Mouse (Mus musculus) intestine, embryonic 14.5 days (tissue): Measurements from ENCODE around the gene Gpr25. TPM values are rescaled to one million over a fixed set of nuclear protein-coding genes. Genes with fewer than 3 reads are reported as not detected.

ENCODE experiments used
- ATAC-seq: fragments of 200-750 bp; cut with Nextera tagmentation; replicated peaks from 2 replicates; pipeline ENCODE4 v1.8.0; 2017; ENCODE audit warnings: low read depth, moderate number of reproducible peaks, moderate TSS enrichment, moderate library complexity; ENCODE audit not compliant: low FRiP score, low TSS enrichment
- DNase-seq: peaks from one replicate; pipeline ENCODE4 v3.0.0-alpha.2; 2018; ENCODE audit warnings: low spot score
- H3K27ac ChIP-seq: fragments of 300-500 bp; sonication (generic); 2 replicates; pipeline ENCODE4 v1.5.1; 2014; ENCODE audit warnings: low read depth, mild to moderate bottlenecking, control low read depth
- H3K27me3 ChIP-seq: fragments of 300-500 bp; sonication (generic); replicated peaks from 2 replicates; pipeline ENCODE4 v1.6.1; 2014; ENCODE audit warnings: low read length, control low read depth; ENCODE audit not compliant: control insufficient read depth, insufficient read depth
- H3K36me3 ChIP-seq: fragments of 300-500 bp; sonication (generic); 2 replicates; pipeline ENCODE4 v1.6.1; 2014; ENCODE audit warnings: low read length, control low read depth; ENCODE audit not compliant: control insufficient read depth, insufficient read depth
- H3K4me1 ChIP-seq: fragments of 300-500 bp; sonication (generic); replicated peaks from 2 replicates; pipeline ENCODE4 v1.6.1; 2014; ENCODE audit warnings: low read length, control low read depth, mixed read lengths; ENCODE audit not compliant: control insufficient read depth, insufficient read depth
- H3K4me2 ChIP-seq: fragments of 300-500 bp; sonication (generic); 2 replicates; pipeline ENCODE4 v1.6.1; 2014; ENCODE audit warnings: low read length
- H3K4me3 ChIP-seq: fragments of 300-500 bp; sonication (generic); 2 replicates; pipeline ENCODE4 v1.5.1; 2014; ENCODE audit warnings: low read depth, low read length, control low read depth, mixed read lengths
- H3K9ac ChIP-seq: fragments of 300-500 bp; sonication (generic); 2 replicates; pipeline ENCODE4 v1.6.1; 2014; ENCODE audit warnings: mild to moderate bottlenecking, low read length
- H3K9me3 ChIP-seq: fragments of 300-500 bp; sonication (generic); 2 replicates; pipeline ENCODE4 v1.6.1; 2016; ENCODE audit warnings: low read length, control low read depth; ENCODE audit not compliant: control insufficient read depth
- WGBS: fragments of 180-500 bp; shearing (Covaris S2); extraction: QIAGEN DNeasy Blood & Tissue Kit; methylation state at CpG from one replicate; pipeline ENCODE4 v1.1.7; 2014; 5-methylcytosine and 5-hydroxymethylcytosine counted together
- polyA plus RNA-seq: library from polyadenylated mRNA; unstranded; fragments of >200 nt; fragmentation: Nextera tagmentation; extraction: Ambion mirVana; gene quantifications from 2 replicates; pipeline ENCODE4 v1.2.1, GENCODE M21; 2014

Gene Gpr25
- polyA plus RNA-seq, 1 experiment from 2014 or later = not detected

DNA sequence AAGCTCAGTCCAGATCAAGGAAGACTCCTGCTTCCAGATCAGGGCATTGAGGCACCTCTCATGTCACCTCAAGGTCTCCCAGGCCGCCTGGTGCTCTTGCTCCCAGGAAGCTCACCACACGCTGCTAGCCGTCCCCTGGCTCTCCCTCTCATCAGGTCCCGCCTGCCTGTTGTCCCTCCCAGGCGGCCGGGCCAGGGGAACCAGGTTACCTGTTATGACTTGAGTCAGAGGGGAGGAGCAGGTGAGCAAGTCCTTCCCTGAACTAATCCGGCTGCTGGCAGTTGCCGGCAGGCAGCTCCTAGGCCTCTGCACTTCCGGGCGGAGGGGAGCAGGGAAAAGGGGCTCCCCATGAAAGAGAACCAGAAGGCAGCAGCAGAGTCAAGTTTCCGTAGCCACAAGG lies 30.5 kb downstream of the Gpr25 start:
- WGBS = 29% methylated on average over 11 of the region's 11 CpGs
- H3K9me3 ChIP-seq = no peaks in the 10 kb centered on the region
- ATAC-seq = no peak
- H3K4me1 ChIP-seq = peaks cover 50% of the 10 kb centered on the region
- peak overlapping the region; percentile 89 for H3K27ac ChIP-seq
- H3K9ac ChIP-seq = peak overlapping the region; percentile 41
- peak overlapping the region; percentile 77 for H3K4me2 ChIP-seq
- no peaks in the 10 kb centered on the region for H3K27me3 ChIP-seq
- DNase-seq = peak; percentile 75
- H3K4me3 ChIP-seq = peak overlapping the region; percentile 62
- peaks cover 7% of the 10 kb centered on the region for H3K36me3 ChIP-seq

DNA sequence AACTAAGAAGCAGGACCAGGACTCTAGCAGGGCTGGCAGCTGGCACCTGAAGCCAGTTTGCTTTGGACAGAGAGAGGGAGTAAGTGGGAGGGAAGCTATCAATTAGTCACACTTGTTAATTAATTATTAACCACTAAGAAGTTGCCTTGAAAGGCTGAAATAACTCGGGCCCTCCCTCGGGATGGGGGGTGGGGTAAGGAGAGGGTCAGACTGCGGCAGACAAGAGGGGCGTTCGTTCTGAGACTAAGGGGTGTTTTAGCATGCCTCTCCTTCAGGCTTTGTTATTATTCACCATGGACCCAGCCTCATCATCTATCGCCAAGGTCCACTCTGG lies 31.7 kb downstream of the Gpr25 start:
- WGBS = 17% methylated on average over 6 of the region's 6 CpGs
- Histone ChIP-seq H3K4me3 (peak overlapping the region; percentile 62), H3K4me2 (peak overlapping the region; percentile 77), H3K27me3 (no peaks in the 10 kb centered on the region), H3K27ac (peak overlapping the region; percentile 89), H3K4me1 (peaks cover 50% of the 10 kb centered on the region), H3K36me3 (peaks cover 19% of the 10 kb centered on the region), H3K9ac (peak overlapping the region; percentile 41), H3K9me3 (no peaks in the 10 kb centered on the region)
- DNase-seq = peak; percentile 61
- ATAC-seq = no peak

DNA sequence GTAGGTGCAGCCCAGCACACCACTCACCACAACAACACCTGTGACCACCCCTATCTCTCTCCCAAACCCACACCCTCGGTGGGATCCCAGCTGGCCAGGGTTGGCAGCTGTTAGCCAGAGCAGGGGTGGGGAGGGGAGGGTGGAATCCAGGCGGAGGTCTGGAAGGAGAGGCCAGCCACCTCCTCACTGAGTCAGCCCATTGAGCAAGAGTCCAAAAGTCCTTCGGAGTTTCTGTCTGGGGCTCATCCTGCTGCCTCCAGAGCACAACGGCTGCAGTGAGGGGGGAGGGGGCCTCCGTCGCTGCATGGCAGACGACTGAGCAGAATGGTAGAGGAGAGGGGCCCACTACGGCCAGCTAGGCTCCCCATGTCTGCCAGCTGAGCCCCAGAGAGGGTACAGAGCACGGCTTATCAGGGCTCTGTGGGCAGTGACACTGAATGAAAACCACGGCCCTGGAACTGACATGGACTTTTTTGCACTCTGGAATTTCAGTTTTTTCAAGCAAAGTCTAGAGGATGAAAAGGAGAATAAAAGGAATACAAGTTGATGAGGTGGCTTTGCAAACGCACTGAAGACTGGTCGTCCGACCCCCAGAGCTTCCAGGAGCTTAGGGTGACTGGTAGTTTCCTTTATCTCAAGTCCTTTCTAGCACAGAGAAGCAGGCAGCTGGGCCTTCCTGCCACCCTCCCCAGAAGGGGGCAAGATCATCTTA lies 32.2 kb downstream of the Gpr25 start:
- no peaks in the 10 kb centered on the region for H3K9me3 ChIP-seq
- H3K4me3 ChIP-seq = peak overlapping the region; percentile 62; the same call in 1 of the 2 replicates
- peaks cover 24% of the 10 kb centered on the region for H3K36me3 ChIP-seq
- DNase-seq (peak; percentile 76), ATAC-seq (peak; percentile 66)
- no peaks in the 10 kb centered on the region for H3K27me3 ChIP-seq
- peak overlapping the region; percentile 89 for H3K27ac ChIP-seq
- H3K4me1 ChIP-seq = peaks cover 50% of the 10 kb centered on the region
- 16% methylated on average over 13 of the region's 13 CpGs for WGBS
- H3K9ac ChIP-seq = peak overlapping the region; percentile 31
- H3K4me2 ChIP-seq = peak overlapping the region; percentile 77

DNA sequence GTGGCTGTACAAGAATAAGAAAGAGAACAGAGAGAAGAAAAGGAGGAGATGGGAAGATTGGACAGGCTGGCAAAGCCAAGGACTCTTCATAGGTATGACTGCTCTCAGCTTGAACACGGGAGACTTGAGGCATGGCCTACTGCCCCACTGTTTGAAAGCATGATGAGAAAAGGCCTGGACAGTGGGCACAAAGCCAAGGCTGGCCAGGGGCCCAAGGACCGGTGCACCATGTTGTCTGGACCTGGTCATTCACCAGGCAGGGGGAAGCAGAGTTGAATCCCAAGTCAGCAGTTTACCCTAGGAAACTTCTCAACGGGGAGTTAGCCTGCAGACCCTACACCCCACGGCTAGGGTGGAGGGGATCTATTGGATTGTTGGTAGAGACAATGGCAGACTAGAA lies 32.8 kb downstream of the Gpr25 start:
- H3K4me1 ChIP-seq = peaks cover 50% of the 10 kb centered on the region
- no peaks in the 10 kb centered on the region for H3K27me3 ChIP-seq
- H3K9ac ChIP-seq = no peak overlapping the region
- peaks cover 29% of the 10 kb centered on the region for H3K36me3 ChIP-seq
- H3K4me3 ChIP-seq = no peak overlapping the region
- peak overlapping the region; percentile 77 for H3K4me2 ChIP-seq
- ATAC-seq = no peak
- peak overlapping the region; percentile 89 for H3K27ac ChIP-seq
- WGBS = 59% methylated on average over 4 of the region's 4 CpGs
- no peak for DNase-seq
- no peaks in the 10 kb centered on the region for H3K9me3 ChIP-seq

DNA sequence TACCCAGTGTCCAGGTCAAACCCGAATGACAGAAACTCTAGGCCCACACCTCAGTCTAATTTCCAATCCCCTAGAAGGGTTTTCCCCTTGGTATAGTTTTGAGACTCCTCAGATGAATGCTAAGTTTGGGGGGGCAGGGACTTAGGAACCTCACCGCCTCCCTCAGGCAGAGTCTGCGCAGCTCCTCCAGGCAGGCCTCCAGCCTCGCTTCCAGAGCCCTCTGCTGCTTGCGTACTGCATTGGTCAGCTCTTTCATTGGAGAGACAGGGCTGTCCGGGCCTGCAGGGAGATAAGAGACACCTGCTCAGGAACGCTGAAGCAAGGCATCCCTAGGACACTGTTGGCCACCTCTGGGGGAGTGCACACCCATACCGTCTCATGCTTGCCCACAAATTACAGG lies 34.0 kb downstream of the Gpr25 start:
- Histone ChIP-seq H3K4me3 (no peak overlapping the region), H3K27ac (no peak overlapping the region), H3K27me3 (no peaks in the 10 kb centered on the region), H3K4me2 (no peak overlapping the region), H3K9me3 (no peaks in the 10 kb centered on the region), H3K4me1 (peaks cover 38% of the 10 kb centered on the region), H3K9ac (no peak overlapping the region), H3K36me3 (peaks cover 35% of the 10 kb centered on the region)
- ATAC-seq = no peak
- WGBS = 87% methylated on average over 8 of the region's 8 CpGs
- DNase-seq = no peak

DNA sequence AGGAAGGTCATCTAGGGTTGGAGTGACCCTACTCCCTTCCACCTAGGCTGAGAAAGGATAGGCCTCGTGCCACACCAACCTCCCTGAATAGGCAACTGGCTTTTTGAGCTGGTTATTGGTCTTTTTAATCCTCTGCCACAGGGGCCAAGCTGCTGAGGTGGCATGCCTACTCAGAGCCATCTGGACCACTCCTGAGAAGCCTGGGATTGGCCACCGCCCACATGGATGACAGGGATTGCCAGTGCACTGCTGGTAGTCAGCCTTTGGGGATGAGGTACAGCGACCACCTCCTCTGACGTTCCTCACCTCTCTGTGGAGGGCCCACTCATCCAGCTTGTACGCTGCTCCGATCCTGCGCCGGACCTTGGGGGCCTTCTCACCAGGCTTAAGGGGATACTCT lies 34.8 kb downstream of the Gpr25 start:
- Histone ChIP-seq H3K4me2 (no peak overlapping the region), H3K27me3 (no peaks in the 10 kb centered on the region), H3K36me3 (peaks cover 35% of the 10 kb centered on the region), H3K4me3 (no peak overlapping the region), H3K4me1 (peaks cover 32% of the 10 kb centered on the region), H3K27ac (no peak overlapping the region), H3K9me3 (no peaks in the 10 kb centered on the region), H3K9ac (no peak overlapping the region)
- 97% methylated on average over 8 of the region's 8 CpGs for WGBS
- ATAC-seq (no peak), DNase-seq (no peak)

DNA sequence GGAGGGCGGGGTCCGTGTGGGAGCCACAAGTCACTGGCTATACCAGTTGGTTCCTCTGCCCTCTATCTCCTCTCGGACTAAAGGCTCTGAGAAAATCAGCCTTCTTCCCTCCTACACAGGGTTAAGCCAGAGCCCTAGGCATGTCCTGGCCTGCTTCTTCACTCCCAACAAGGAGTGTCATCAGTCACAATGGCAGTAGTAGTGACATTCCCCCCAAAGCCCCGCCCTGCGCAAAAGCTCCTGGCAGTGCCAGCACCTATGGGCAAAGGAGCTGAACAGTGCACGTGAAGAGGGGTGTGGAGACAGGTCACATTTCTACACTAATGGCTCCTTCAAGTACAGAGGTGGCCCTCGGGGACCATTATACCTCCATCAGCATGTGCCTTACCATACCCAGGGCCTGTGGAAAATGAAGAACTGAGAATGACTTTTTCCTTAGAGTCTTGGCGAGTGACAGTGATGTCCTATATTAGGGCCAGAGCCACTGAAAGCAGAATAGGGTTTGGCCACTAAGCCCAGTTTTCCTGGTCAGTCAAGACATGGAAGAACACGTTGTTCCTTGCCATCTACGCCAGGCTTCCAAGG lies 36.8 kb downstream of the Gpr25 start:
- H3K4me1 ChIP-seq = peaks cover 19% of the 10 kb centered on the region

DNA sequence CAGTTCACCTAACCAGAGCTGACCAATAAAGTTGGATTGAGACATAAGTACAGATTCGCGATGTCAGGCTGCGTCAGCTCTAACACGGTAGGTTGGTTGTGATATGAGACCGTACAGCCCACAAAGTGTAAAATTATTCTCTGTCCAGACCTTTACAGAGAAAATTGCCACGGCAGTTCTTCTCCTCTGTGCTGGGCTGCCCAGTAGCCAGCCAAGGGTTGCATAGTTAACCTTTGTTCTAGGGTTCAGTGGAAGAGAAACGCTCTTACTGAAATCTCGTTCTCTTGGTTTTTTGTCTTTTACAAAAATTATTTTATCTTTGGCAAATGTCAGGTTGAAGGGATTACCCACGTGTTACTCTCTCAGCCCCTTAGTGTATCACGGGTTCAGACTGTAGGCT lies 38.3 kb downstream of the Gpr25 start:
- Histone ChIP-seq H3K9ac (no peak overlapping the region), H3K4me2 (no peak overlapping the region), H3K27me3 (no peaks in the 10 kb centered on the region), H3K36me3 (peaks cover 62% of the 10 kb centered on the region), H3K9me3 (no peaks in the 10 kb centered on the region), H3K4me1 (peaks cover 5% of the 10 kb centered on the region), H3K27ac (no peak overlapping the region), H3K4me3 (no peak overlapping the region)
- no peak for DNase-seq
- 66% methylated on average over 10 of the region's 10 CpGs for WGBS
- no peak for ATAC-seq

More for the DNA sequence above, 36.8 kb downstream of the Gpr25 start:
- peaks cover 48% of the 10 kb centered on the region for H3K36me3 ChIP-seq
- DNase-seq (no peak), ATAC-seq (no peak)
- H3K4me2 ChIP-seq = no peak overlapping the region
- H3K9me3 ChIP-seq = no peaks in the 10 kb centered on the region
- H3K27ac ChIP-seq = no peak overlapping the region
- 90% methylated on average over 10 of the region's 10 CpGs for WGBS
- no peaks in the 10 kb centered on the region for H3K27me3 ChIP-seq
- H3K9ac ChIP-seq = no peak overlapping the region
- no peak overlapping the region for H3K4me3 ChIP-seq
